Mouse (Mus musculus): ENCODE data around the gene Ubap2l.

DNA sequence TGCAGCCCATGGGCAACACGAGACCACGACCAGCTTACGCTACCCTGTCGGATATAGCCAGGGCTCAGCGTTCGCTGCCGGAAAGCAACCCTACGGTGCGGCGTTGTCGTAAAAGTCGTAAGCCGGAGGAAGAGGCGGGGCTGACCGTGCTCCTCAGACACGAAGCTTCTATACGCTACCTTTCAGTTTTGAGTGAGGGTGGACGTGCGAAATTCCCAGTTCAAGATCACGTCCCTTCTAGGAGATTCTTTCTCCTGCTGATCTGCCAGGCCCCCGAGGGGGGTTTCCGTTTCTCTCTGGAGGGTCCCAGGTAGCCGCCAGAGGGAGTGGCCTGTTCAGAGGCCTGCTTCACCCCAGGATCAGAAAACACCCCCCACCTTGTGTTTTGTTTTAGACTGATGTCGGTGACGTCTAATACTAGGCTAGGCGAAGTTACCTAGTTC lies 53.8 kb downstream of the Ubap2l start, which contains the start of gene Hax1:
- no peak for TF ChIP-seq CTCF (IDR thresholded peaks at IDR 0.05; ENCODE audit: insufficient read depth, low read length)
- peak; percentile 86; the same call in 1 of the 2 replicates for TF ChIP-seq POLR2A (IDR thresholded peaks at IDR 0.05; ENCODE audit: borderline replicate concordance, extremely low read depth, low read depth, low read length)

Data from lung, adult 2 months (tissue).